Mouse (Mus musculus): ENCODE measurements around the gene Ptprr. TPM values are rescaled to one million over a fixed set of nuclear protein-coding genes. Genes with fewer than 3 reads are reported as not detected.

Ptprr gene
- total RNA-seq, 2 experiments from 2014 or later, result not detected

- ATAC-seq (replicated peaks; ENCODE audit: low FRiP score, poor library complexity, severe bottlenecking), result no peak
Measured at GRCm38 (mm10) chr10:116304355-116304754, 286.3 kb downstream of the Ptprr start.

- no peak for ATAC-seq (replicated peaks; ENCODE audit: low FRiP score, poor library complexity, severe bottlenecking)
Measured at GRCm38 (mm10) chr10:116309460-116309859, 291.4 kb downstream of the Ptprr start.

GRCm38 (mm10) chr10:116310516-116311210 lies 292.6 kb downstream of the Ptprr start:
- no peak for ATAC-seq (replicated peaks; ENCODE audit: low FRiP score, poor library complexity, severe bottlenecking)

- no peak for ATAC-seq (replicated peaks; ENCODE audit: low FRiP score, poor library complexity, severe bottlenecking)
Measured at GRCm38 (mm10) chr10:116319246-116319645, 301.2 kb downstream of the Ptprr start.

Other genes starting within 250 kb of the Ptprr start
- 170 and 197 TPM in 2 replicates for gene Tspan8, start 201.4 kb upstream of the Ptprr start, total RNA-seq (2015; ENCODE audit: low replicate concordance)
- gene Tspan8, start 201.4 kb upstream of the Ptprr start, total RNA-seq (2017; ENCODE audit: low replicate concordance), result 236 and 244 TPM in 2 replicates
- gene 4933416C03Rik, start 95.7 kb downstream of the Ptprr start, total RNA-seq (2015; ENCODE audit: low replicate concordance), result not detected in 2 replicates
- gene 4933416C03Rik, start 95.7 kb downstream of the Ptprr start, total RNA-seq (2017; ENCODE audit: low replicate concordance), result not detected in 2 replicates

Measured in erythroid progenitor cell, adult 5-6 weeks (primary cell).